Mouse (Mus musculus): ENCODE results near the gene Fth1. TPM values are rescaled to one million over a fixed set of nuclear protein-coding genes. Genes with fewer than 3 reads are reported as not detected.

Fth1 gene
- polyA plus RNA-seq, 1 experiment from 2014 or later, result 3,796 TPM

Other genes starting within 250 kb of the Fth1 start
- gene Scgb2a2, start 133.0 kb upstream of the Fth1 start, polyA plus RNA-seq (2014; fragmentation: Nextera tagmentation; extraction: Ambion mirVana), result not detected in 2 replicates
- gene Incenp, start 81.0 kb upstream of the Fth1 start, polyA plus RNA-seq (2014; fragmentation: Nextera tagmentation; extraction: Ambion mirVana), result 116 and 118 TPM in 2 replicates
- gene Best1, start 21.0 kb downstream of the Fth1 start, polyA plus RNA-seq (2014; fragmentation: Nextera tagmentation; extraction: Ambion mirVana), result 0.31 and 0.59 TPM in 2 replicates
- gene Rab3il1, start 21.1 kb downstream of the Fth1 start, polyA plus RNA-seq (2014; fragmentation: Nextera tagmentation; extraction: Ambion mirVana), result 133 and 137 TPM in 2 replicates
- gene Fads3, start 61.0 kb downstream of the Fth1 start, polyA plus RNA-seq (2014; fragmentation: Nextera tagmentation; extraction: Ambion mirVana), result 7.2 and 7.3 TPM in 2 replicates
- gene Fads2, start 121.1 kb downstream of the Fth1 start, polyA plus RNA-seq (2014; fragmentation: Nextera tagmentation; extraction: Ambion mirVana), result 48.8 and 54.3 TPM in 2 replicates
- 113 and 121 TPM in 2 replicates for gene Fads1, start 202.3 kb downstream of the Fth1 start, polyA plus RNA-seq (2014; fragmentation: Nextera tagmentation; extraction: Ambion mirVana)
- 472 and 478 TPM in 2 replicates for gene Tmem258, start 223.4 kb downstream of the Fth1 start, polyA plus RNA-seq (2014; fragmentation: Nextera tagmentation; extraction: Ambion mirVana)
- 215 and 236 TPM in 2 replicates for gene Fen1, start 223.6 kb downstream of the Fth1 start, polyA plus RNA-seq (2014; fragmentation: Nextera tagmentation; extraction: Ambion mirVana)

Measured in liver, embryonic 11.5 days (tissue).